Mouse (Mus musculus) kidney, postnatal 0 days (tissue): ENCODE data around the gene Ptprn2. TPM values are rescaled to one million over a fixed set of nuclear protein-coding genes. Genes with fewer than 3 reads are reported as not detected.

ENCODE experiments used
- ATAC-seq: fragments of 200-750 bp; cut with Nextera tagmentation; replicated peaks from 2 replicates; pipeline ENCODE4 v1.8.0; 2017; ENCODE audit warnings: low read depth, moderate number of reproducible peaks, moderate TSS enrichment, moderate library complexity; ENCODE audit not compliant: low FRiP score
- DNase-seq: peaks from one replicate; pipeline ENCODE4 v3.0.0-alpha.2; 2016; ENCODE audit warnings: low spot score
- H3K27ac ChIP-seq: fragments of 300-500 bp; sonication (generic); 2 replicates; pipeline ENCODE4 v1.5.1; 2014; ENCODE audit warnings: mild to moderate bottlenecking
- H3K27me3 ChIP-seq: fragments of 300-500 bp; sonication (generic); 2 replicates; pipeline ENCODE4 v1.6.1; 2014; ENCODE audit warnings: low read length, mixed read lengths; ENCODE audit not compliant: insufficient read depth
- H3K36me3 ChIP-seq: fragments of 300-500 bp; sonication (generic); 2 replicates; pipeline ENCODE4 v1.6.1; 2014; ENCODE audit warnings: low read length, mixed read lengths; ENCODE audit not compliant: insufficient read depth
- H3K4me1 ChIP-seq: fragments of 300-500 bp; sonication (generic); replicated peaks from 2 replicates; pipeline ENCODE4 v1.6.1; 2014; ENCODE audit warnings: antibody characterized with exemption, low read length, mixed read lengths; ENCODE audit not compliant: insufficient read depth
- H3K4me2 ChIP-seq: fragments of 300-500 bp; sonication (generic); 2 replicates; pipeline ENCODE4 v1.6.1; 2014; ENCODE audit warnings: mild to moderate bottlenecking, low read length, moderate library complexity, mixed read lengths
- H3K4me3 ChIP-seq: fragments of 300-500 bp; sonication (generic); replicated peaks from 2 replicates; pipeline ENCODE4 v1.5.1; 2014; ENCODE audit warnings: low read depth, low read length
- H3K9ac ChIP-seq: fragments of 300-500 bp; sonication (generic); 2 replicates; pipeline ENCODE4 v1.6.1; 2014; ENCODE audit warnings: low read depth, low read length
- H3K9me3 ChIP-seq: fragments of 300-500 bp; sonication (generic); replicated peaks from 2 replicates; pipeline ENCODE4 v1.6.1; 2016; ENCODE audit warnings: low read length, inconsistent platforms, mixed read lengths
- CTCF ChIP-seq: IDR thresholded peaks from 2 replicates; pipeline ENCODE4 v1.5.1; 2016; ENCODE audit warnings: antibody characterized with exemption, low read depth, mild to moderate bottlenecking, moderate library complexity
- WGBS: fragments of 180-500 bp; shearing (Covaris S2); extraction: QIAGEN DNeasy Blood & Tissue Kit; methylation state at CpG from one replicate; pipeline ENCODE4 v1.1.7; 2014; 5-methylcytosine and 5-hydroxymethylcytosine counted together
- polyA plus RNA-seq: library from polyadenylated mRNA; unstranded; fragments of >200 nt; fragmentation: Nextera tagmentation; extraction: Ambion mirVana; gene quantifications from 2 replicates; pipeline ENCODE4 v1.2.1, GENCODE M21; 2015

Ptprn2 gene
- polyA plus RNA-seq, 1 experiment from 2014 or later, result 0.03 TPM

- Histone ChIP-seq H3K4me3 (no peak overlapping the region), H3K4me1 (no peaks in the 10 kb centered on the region), H3K27me3 (no peaks in the 10 kb centered on the region), H3K4me2 (no peak overlapping the region), H3K36me3 (no peaks in the 10 kb centered on the region), H3K9me3 (no peaks in the 10 kb centered on the region), H3K27ac (no peak overlapping the region), H3K9ac (no peak overlapping the region)
- DNase-seq (no peak), ATAC-seq (no peak)
- 70% methylated on average over 6 of the region's 6 CpGs for WGBS
- TF ChIP-seq CTCF, result no peak
Observed at GRCm38 (mm10) chr12:116919185-116919584, 433.7 kb downstream of the Ptprn2 start.

GRCm38 (mm10) chr12:116919691-116920526 lies 434.4 kb downstream of the Ptprn2 start:
- TF ChIP-seq CTCF, result no peak
- no peak for DNase-seq
- no peak overlapping the region for H3K4me2 ChIP-seq

GRCm38 (mm10) chr12:116927115-116927514 lies 441.6 kb downstream of the Ptprn2 start:
- no peaks in the 10 kb centered on the region for H3K4me1 ChIP-seq
- H3K27me3 ChIP-seq, result no peaks in the 10 kb centered on the region
- H3K4me2 ChIP-seq, result no peak overlapping the region
- TF ChIP-seq CTCF, result no peak
- no peak for ATAC-seq
- H3K9me3 ChIP-seq, result no peaks in the 10 kb centered on the region
- DNase-seq, result no peak
- no peak overlapping the region for H3K9ac ChIP-seq
- 74% methylated on average over 5 of the region's 5 CpGs for WGBS
- no peak overlapping the region for H3K27ac ChIP-seq
- H3K4me3 ChIP-seq, result no peak overlapping the region
- no peaks in the 10 kb centered on the region for H3K36me3 ChIP-seq

More at GRCm38 (mm10) chr12:116919691-116920526, 434.4 kb downstream of the Ptprn2 start:
- no peaks in the 10 kb centered on the region for H3K36me3 ChIP-seq
- no peak overlapping the region for H3K9ac ChIP-seq
- no peaks in the 10 kb centered on the region for H3K4me1 ChIP-seq
- H3K27me3 ChIP-seq, result no peaks in the 10 kb centered on the region
- no peak overlapping the region for H3K4me3 ChIP-seq
- no peaks in the 10 kb centered on the region for H3K9me3 ChIP-seq
- WGBS, result 73% methylated on average over 22 of the region's 22 CpGs
- H3K27ac ChIP-seq, result no peak overlapping the region
- no peak for ATAC-seq

- ATAC-seq, result no peak
- Histone ChIP-seq H3K27me3 (no peaks in the 10 kb centered on the region), H3K4me2 (no peak overlapping the region), H3K4me3 (no peak overlapping the region), H3K4me1 (no peaks in the 10 kb centered on the region), H3K36me3 (no peaks in the 10 kb centered on the region), H3K9me3 (no peaks in the 10 kb centered on the region), H3K9ac (no peak overlapping the region), H3K27ac (no peak overlapping the region)
- 94% methylated on average over 1 of the region's 1 CpGs for WGBS
- no peak for DNase-seq
- no peak for TF ChIP-seq CTCF
Observed at GRCm38 (mm10) chr12:116927516-116927915, 442.0 kb downstream of the Ptprn2 start.

GRCm38 (mm10) chr12:116938158-116938854 lies 452.8 kb downstream of the Ptprn2 start:
- Histone ChIP-seq H3K4me3 (no peak overlapping the region), H3K4me1 (no peaks in the 10 kb centered on the region), H3K4me2 (no peak overlapping the region), H3K36me3 (no peaks in the 10 kb centered on the region), H3K9ac (no peak overlapping the region), H3K27me3 (no peaks in the 10 kb centered on the region), H3K9me3 (no peaks in the 10 kb centered on the region), H3K27ac (no peak overlapping the region)
- ATAC-seq (no peak), DNase-seq (no peak)
- WGBS, result 47% methylated on average over 3 of the region's 3 CpGs
- no peak for TF ChIP-seq CTCF

GRCm38 (mm10) chr12:116943883-116944282 lies 458.4 kb downstream of the Ptprn2 start:
- H3K4me2 ChIP-seq, result no peak overlapping the region
- ATAC-seq, result no peak
- no peaks in the 10 kb centered on the region for H3K9me3 ChIP-seq
- no peak overlapping the region for H3K9ac ChIP-seq
- no peak overlapping the region for H3K27ac ChIP-seq
- H3K36me3 ChIP-seq, result no peaks in the 10 kb centered on the region
- 80% methylated on average over 5 of the region's 5 CpGs for WGBS
- no peaks in the 10 kb centered on the region for H3K27me3 ChIP-seq
- DNase-seq, result no peak
- H3K4me1 ChIP-seq, result no peaks in the 10 kb centered on the region
- no peak for TF ChIP-seq CTCF
- no peak overlapping the region for H3K4me3 ChIP-seq
